Mouse (Mus musculus) liver (tissue): ENCODE measurements around the gene Plekhg5.
"Not testable (repeated sequence)": the region's sequence is repeated elsewhere in the genome, so short reads cannot be mapped to it uniquely, and the experiment has no call there.

Experiments used
- DNase-seq: peaks from one replicate; pipeline ENCODE4 v3.0.0-alpha.2; 2020; ENCODE audit warnings: mixed read lengths

Gene Plekhg5

GRCm38 (mm10) chr4:152072121-152072601, at the start of gene Plekhg5:
Gene Plekhg5, plus strand, starts transcription at chr4:152072498.
- no peak for DNase-seq

GRCm38 (mm10) chr4:152022506-152022905, 49.8 kb upstream of the Plekhg5 start:
- DNase-seq, result no peak

GRCm38 (mm10) chr4:152024525-152024924, 47.8 kb upstream of the Plekhg5 start:
- no peak for DNase-seq

- DNase-seq, result peak; percentile 68
Observed at GRCm38 (mm10) chr4:152026751-152027508, 45.4 kb upstream of the Plekhg5 start.

GRCm38 (mm10) chr4:152027524-152027923, 44.8 kb upstream of the Plekhg5 start, which contains the start of gene Zbtb48:
Gene Zbtb48, minus strand, starts transcription at chr4:152027671.
- DNase-seq, result peak; percentile 97

- no peak for DNase-seq
Observed at GRCm38 (mm10) chr4:152028456-152028855, 43.8 kb upstream of the Plekhg5 start.

GRCm38 (mm10) chr4:152029087-152029486, 43.2 kb upstream of the Plekhg5 start:
- DNase-seq, result no peak

- no peak for DNase-seq
Observed at GRCm38 (mm10) chr4:152029997-152030396, 42.3 kb upstream of the Plekhg5 start.

GRCm38 (mm10) chr4:152032922-152033321, 39.4 kb upstream of the Plekhg5 start:
- DNase-seq, result no peak

GRCm38 (mm10) chr4:152036464-152036863, 35.8 kb upstream of the Plekhg5 start:
- not testable (repeated sequence) for DNase-seq

GRCm38 (mm10) chr4:152038225-152038984, 33.9 kb upstream of the Plekhg5 start, which contains the start of gene Tas1r1:
Gene Tas1r1, minus strand, starts transcription at chr4:152038568.
- DNase-seq, result no peak

GRCm38 (mm10) chr4:152038985-152039830, 33.1 kb upstream of the Plekhg5 start, which contains the start of gene Nol9:
Gene Nol9, plus strand, starts transcription at chr4:152039321.
- DNase-seq, result peak; percentile 93

- DNase-seq, result no peak
Observed at GRCm38 (mm10) chr4:152039831-152040310, 32.4 kb upstream of the Plekhg5 start.

GRCm38 (mm10) chr4:152041924-152042641, 30.2 kb upstream of the Plekhg5 start:
- no peak for DNase-seq

GRCm38 (mm10) chr4:152043171-152043570, 29.1 kb upstream of the Plekhg5 start:
- no peak for DNase-seq

GRCm38 (mm10) chr4:152044609-152045008, 27.7 kb upstream of the Plekhg5 start:
- DNase-seq, result no peak

GRCm38 (mm10) chr4:152062390-152063110, 9.7 kb upstream of the Plekhg5 start:
- no peak for DNase-seq

- DNase-seq, result no peak
Observed at GRCm38 (mm10) chr4:152067280-152067679, 5.0 kb upstream of the Plekhg5 start.

GRCm38 (mm10) chr4:152068166-152068724, 4.1 kb upstream of the Plekhg5 start:
- DNase-seq, result no peak

GRCm38 (mm10) chr4:152069245-152069644, 3.1 kb upstream of the Plekhg5 start:
- no peak for DNase-seq
